Mouse (Mus musculus) embryonic facial prominence, embryonic 12.5 days (tissue): ENCODE measurements around the gene Blvra. TPM values are rescaled to one million over a fixed set of nuclear protein-coding genes. Genes with fewer than 3 reads are reported as not detected.
"Not testable (repeated sequence)": the region's sequence is repeated elsewhere in the genome, so short reads cannot be mapped to it uniquely, and the experiment has no call there.

Experiments
- ATAC-seq: fragments of 200-750 bp; cut with Nextera tagmentation; 2 replicates; pipeline ENCODE4 v1.8.0; 2017; ENCODE audit not compliant: insufficient number of reproducible peaks, insufficient read depth, low FRiP score, low TSS enrichment
- H3K27ac ChIP-seq: fragments of 300-500 bp; sonication (generic); 2 replicates; pipeline ENCODE4 v1.5.1; 2016; ENCODE audit warnings: mild to moderate bottlenecking
- H3K27me3 ChIP-seq: fragments of 300-500 bp; sonication (generic); 2 replicates; pipeline ENCODE4 v1.6.1; 2016; ENCODE audit warnings: mild to moderate bottlenecking, moderate library complexity
- H3K36me3 ChIP-seq: fragments of 300-500 bp; sonication (generic); 2 replicates; pipeline ENCODE4 v1.6.1; 2016; ENCODE audit warnings: mild to moderate bottlenecking
- H3K4me1 ChIP-seq: fragments of 300-500 bp; sonication (generic); 2 replicates; pipeline ENCODE4 v1.6.1; 2016
- H3K4me2 ChIP-seq: fragments of 300-500 bp; sonication (generic); replicated peaks from 2 replicates; pipeline ENCODE4 v1.6.1; 2016; ENCODE audit warnings: mild to moderate bottlenecking, moderate library complexity
- H3K4me3 ChIP-seq: fragments of 300-500 bp; sonication (generic); 2 replicates; pipeline ENCODE4 v1.5.1; 2016; ENCODE audit warnings: mild to moderate bottlenecking
- H3K9ac ChIP-seq: fragments of 300-500 bp; sonication (generic); 2 replicates; pipeline ENCODE4 v1.6.1; 2016; ENCODE audit warnings: mild to moderate bottlenecking, moderate library complexity
- H3K9me3 ChIP-seq: fragments of 300-500 bp; sonication (generic); 2 replicates; pipeline ENCODE4 v1.6.1; 2016; ENCODE audit warnings: mild to moderate bottlenecking, moderate library complexity
- WGBS: fragments of 180-500 bp; shearing (Covaris S2); methylation state at CpG from one replicate; pipeline ENCODE4 v1.1.7; 2016; 5-methylcytosine and 5-hydroxymethylcytosine counted together
- polyA plus RNA-seq: library from polyadenylated mRNA; unstranded; fragments of >200 nt; fragmentation: Nextera tagmentation; extraction: Ambion mirVana; gene quantifications from 2 replicates; pipeline ENCODE4 v1.2.1, GENCODE M21; 2016

Blvra gene
- 42.0 and 44.0 TPM in 2 replicates for polyA plus RNA-seq

- under 1% methylated on average over 31 of the region's 32 CpGs for WGBS
- Histone ChIP-seq H3K27ac (peak within 1 kb of the TSS; percentile 70), H3K27me3 (no peaks in the 10 kb centered on the region), H3K9me3 (no peaks in the 10 kb centered on the region), H3K4me2 (peak within 1 kb of the TSS; percentile 60), H3K36me3 (peaks cover 5% of the 10 kb centered on the region; the same call in 1 of the 2 replicates), H3K9ac (peak within 1 kb of the TSS; percentile 63), H3K4me1 (peaks cover 11% of the 10 kb centered on the region), H3K4me3 (peak within 1 kb of the TSS; percentile 63)
- peak; percentile 98 for ATAC-seq
Measured at GRCm38 (mm10) chr2:127070435-127070841, at the start of gene Blvra. Gene Blvra (plus strand): TSS chr2:127070665.

GRCm38 (mm10) chr2:127035006-127035605, 35.4 kb upstream of the Blvra start:
- Histone ChIP-seq H3K27ac (no peak overlapping the region), H3K4me3 (no peak overlapping the region), H3K9me3 (no peaks in the 10 kb centered on the region), H3K4me2 (no peak overlapping the region), H3K27me3 (no peaks in the 10 kb centered on the region), H3K36me3 (peaks cover 43% of the 10 kb centered on the region), H3K9ac (no peak overlapping the region), H3K4me1 (no peaks in the 10 kb centered on the region)
- no peak for ATAC-seq
- 94% methylated on average over 9 of the region's 9 CpGs for WGBS

- Histone ChIP-seq H3K27me3 (no peaks in the 10 kb centered on the region), H3K9ac (no peak overlapping the region), H3K36me3 (peaks cover 34% of the 10 kb centered on the region), H3K4me2 (no peak overlapping the region), H3K27ac (no peak overlapping the region), H3K4me3 (no peak overlapping the region), H3K9me3 (no peaks in the 10 kb centered on the region), H3K4me1 (no peaks in the 10 kb centered on the region)
- 97% methylated on average over 4 of the region's 4 CpGs for WGBS
- no peak for ATAC-seq
Measured at GRCm38 (mm10) chr2:127037299-127037698, 33.2 kb upstream of the Blvra start.

GRCm38 (mm10) chr2:127061471-127061870, 9.0 kb upstream of the Blvra start:
- H3K36me3 ChIP-seq: peaks cover 55% of the 10 kb centered on the region
- H3K4me1 ChIP-seq: no peaks in the 10 kb centered on the region

GRCm38 (mm10) chr2:127068806-127069205, 1.7 kb upstream of the Blvra start:
- H3K4me2 ChIP-seq: no peak overlapping the region
- H3K9me3 ChIP-seq: no peaks in the 10 kb centered on the region
- no peaks in the 10 kb centered on the region for H3K27me3 ChIP-seq
- 74% methylated on average over 7 of the region's 7 CpGs for WGBS
- H3K9ac ChIP-seq: no peak overlapping the region
- H3K4me1 ChIP-seq: peaks cover 11% of the 10 kb centered on the region
- no peak overlapping the region for H3K4me3 ChIP-seq
- no peak for ATAC-seq
- H3K27ac ChIP-seq: no peak overlapping the region
- H3K36me3 ChIP-seq: peaks cover 5% of the 10 kb centered on the region; the same call in 1 of the 2 replicates

More at GRCm38 (mm10) chr2:127061471-127061870, 9.0 kb upstream of the Blvra start:
- Histone ChIP-seq H3K27ac (no peak overlapping the region), H3K9ac (no peak overlapping the region), H3K4me2 (no peak overlapping the region), H3K9me3 (no peaks in the 10 kb centered on the region), H3K27me3 (no peaks in the 10 kb centered on the region), H3K4me3 (no peak overlapping the region)
- no peak for ATAC-seq
- 97% methylated on average over 9 of the region's 9 CpGs for WGBS

- H3K9me3 ChIP-seq: no peaks in the 10 kb centered on the region
- H3K4me2 ChIP-seq: peak overlapping the region; percentile 60
- peaks cover 5% of the 10 kb centered on the region; the same call in 1 of the 2 replicates for H3K36me3 ChIP-seq
- H3K27ac ChIP-seq: peak overlapping the region; percentile 60; the same call in 1 of the 2 replicates
- H3K27me3 ChIP-seq: no peaks in the 10 kb centered on the region
- H3K9ac ChIP-seq: no peak overlapping the region
- no peak for ATAC-seq
- 7% methylated on average over 11 of the region's 11 CpGs for WGBS
- H3K4me1 ChIP-seq: peaks cover 11% of the 10 kb centered on the region
- peak overlapping the region; percentile 63 for H3K4me3 ChIP-seq
Measured at GRCm38 (mm10) chr2:127069781-127070434, 557 bp upstream of the Blvra start.

GRCm38 (mm10) chr2:127070879-127071278, 414 bp downstream of the Blvra start:
- Histone ChIP-seq H3K9me3 (no peaks in the 10 kb centered on the region), H3K4me3 (peak overlapping the region; percentile 63), H3K4me2 (peak overlapping the region; percentile 60), H3K36me3 (peaks cover 5% of the 10 kb centered on the region; the same call in 1 of the 2 replicates), H3K27me3 (no peaks in the 10 kb centered on the region), H3K4me1 (peaks cover 11% of the 10 kb centered on the region), H3K27ac (peak overlapping the region; percentile 70; the same call in 1 of the 2 replicates), H3K9ac (peak overlapping the region; percentile 63)
- WGBS: 16% methylated on average over 8 of the region's 9 CpGs
- ATAC-seq: no peak

GRCm38 (mm10) chr2:127074116-127074515, 3.7 kb downstream of the Blvra start:
- Histone ChIP-seq H3K9ac (no peak overlapping the region), H3K9me3 (no peaks in the 10 kb centered on the region), H3K27ac (no peak overlapping the region), H3K4me2 (no peak overlapping the region), H3K36me3 (no peaks in the 10 kb centered on the region), H3K4me1 (peaks cover 11% of the 10 kb centered on the region), H3K4me3 (no peak overlapping the region), H3K27me3 (no peaks in the 10 kb centered on the region)
- no peak for ATAC-seq
- WGBS: 95% methylated on average over 2 of the region's 2 CpGs

GRCm38 (mm10) chr2:127077611-127078010, 7.1 kb downstream of the Blvra start:
- Histone ChIP-seq H3K9ac (no peak overlapping the region), H3K36me3 (no peaks in the 10 kb centered on the region), H3K9me3 (no peaks in the 10 kb centered on the region), H3K4me2 (no peak overlapping the region), H3K4me3 (no peak overlapping the region), H3K27ac (no peak overlapping the region), H3K27me3 (no peaks in the 10 kb centered on the region), H3K4me1 (no peaks in the 10 kb centered on the region)
- no peak for ATAC-seq
- 74% methylated on average over 9 of the region's 9 CpGs for WGBS

- WGBS: 47% methylated on average over 2 of the region's 2 CpGs
- H3K9ac ChIP-seq, H3K4me2 ChIP-seq, H3K4me1 ChIP-seq, H3K27me3 ChIP-seq, H3K4me3 ChIP-seq, ATAC-seq, H3K9me3 ChIP-seq, H3K36me3 ChIP-seq, H3K27ac ChIP-seq: not testable (repeated sequence)
Measured at GRCm38 (mm10) chr2:127079066-127079465, 8.6 kb downstream of the Blvra start.

GRCm38 (mm10) chr2:127079881-127080590, 9.6 kb downstream of the Blvra start:
- WGBS: 86% methylated on average over 11 of the region's 11 CpGs
- no peak for ATAC-seq

More at GRCm38 (mm10) chr2:127079881-127080590, 9.6 kb downstream of the Blvra start:
- no peak overlapping the region for H3K4me2 ChIP-seq
- no peak overlapping the region for H3K9ac ChIP-seq
- H3K4me1 ChIP-seq: no peaks in the 10 kb centered on the region
- H3K4me3 ChIP-seq: no peak overlapping the region
- H3K27ac ChIP-seq: no peak overlapping the region
- no peaks in the 10 kb centered on the region for H3K9me3 ChIP-seq
- no peaks in the 10 kb centered on the region for H3K36me3 ChIP-seq
- H3K27me3 ChIP-seq: no peaks in the 10 kb centered on the region
